Mouse (Mus musculus) spleen, adult 10 weeks (tissue): ENCODE data around the gene Lcat. TPM values are rescaled to one million over a fixed set of nuclear protein-coding genes. Genes with fewer than 3 reads are reported as not detected.

Experiments
- polyA plus RNA-seq: library from polyadenylated mRNA; stranded (reverse); fragments of 350-450 nt; fragmentation: Illumina TruSeq; extraction: RNeasy Lipid Tissue Mini Kit (QIAGEN cat#74804); gene quantifications from one replicate; pipeline ENCODE4 v1.2.3, GENCODE M21; 2015; ENCODE audit warnings: low replicate concordance; ENCODE audit not compliant: insufficient read depth

Gene Lcat
- 1.4 TPM for polyA plus RNA-seq

DNA sequence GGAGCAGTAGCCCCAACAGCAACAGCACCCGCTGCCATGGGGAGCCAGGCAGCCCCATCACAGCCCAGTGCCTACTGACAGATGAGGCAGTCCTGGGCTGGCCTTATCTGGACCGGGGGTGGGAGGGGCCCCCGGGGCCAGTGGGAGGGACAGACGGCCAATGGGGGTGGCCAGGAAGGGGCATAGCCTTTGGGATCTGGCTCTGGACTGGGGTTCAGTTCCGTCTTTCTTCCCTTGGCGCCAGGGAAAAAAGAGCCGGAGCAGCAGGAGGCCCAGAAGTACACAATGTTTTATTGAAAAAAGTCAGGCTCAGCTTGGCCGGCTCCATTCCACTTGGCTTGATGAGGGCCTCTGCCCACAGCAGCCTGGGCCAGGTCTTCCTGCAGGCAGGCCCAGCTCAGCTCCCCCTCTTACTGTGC lies at the start of gene Lcat:
TSS of gene Lcat (minus strand) at position 62 of the 419 bp plus-strand sequence.

DNA sequence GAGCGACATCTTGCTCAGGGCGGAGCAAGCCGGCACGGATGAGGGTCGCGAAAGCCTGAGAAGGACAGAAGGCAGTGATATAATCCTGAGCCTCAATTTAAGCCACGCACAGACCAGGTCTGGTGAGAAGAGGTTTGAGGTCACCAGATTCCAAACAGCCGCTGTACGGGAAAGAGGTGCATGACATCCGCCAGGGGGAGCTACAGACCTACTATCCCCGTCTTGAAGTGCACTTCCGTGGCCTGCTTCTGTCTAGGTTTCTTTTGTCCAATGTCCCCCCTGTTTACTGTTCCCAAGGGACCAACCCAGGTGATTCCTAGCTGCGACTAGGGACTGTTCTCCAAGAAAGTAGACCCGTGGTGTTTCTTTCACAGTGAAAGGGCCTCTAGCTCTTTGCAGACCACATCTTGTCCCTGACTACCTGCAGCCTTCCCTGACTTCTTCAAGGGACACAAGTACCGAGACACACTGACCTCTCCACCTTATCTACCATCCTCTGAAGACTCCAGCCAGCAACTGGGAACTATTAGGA lies 47.7 kb upstream of the Lcat start, which contains the start of gene Dus2:
TSS of gene Dus2 (plus strand) at position 482 of the 532 bp plus-strand sequence.

DNA sequence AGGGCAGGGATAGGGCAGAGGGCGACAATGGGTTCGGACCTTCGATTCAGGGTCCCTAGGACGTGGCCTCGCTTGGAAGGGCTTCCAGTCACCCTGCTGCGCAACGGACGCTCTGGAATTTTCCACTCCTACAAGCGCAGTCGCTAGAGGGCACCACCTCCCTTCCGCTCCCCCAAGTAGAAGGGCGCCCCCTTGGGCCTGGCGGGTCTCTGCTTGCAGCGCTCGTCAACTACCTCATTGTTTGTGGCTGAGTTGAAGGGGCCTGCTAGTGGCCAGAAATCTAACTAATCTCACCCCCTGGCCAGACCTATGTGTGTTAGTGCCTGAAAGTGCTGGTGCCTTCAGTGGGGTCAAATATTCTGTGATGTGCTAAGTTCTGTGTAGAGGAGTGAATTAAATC lies 36.1 kb upstream of the Lcat start, which contains the start of gene Dpep3:
TSS of gene Dpep3 (minus strand) at position 105 of the 400 bp plus-strand sequence.

DNA sequence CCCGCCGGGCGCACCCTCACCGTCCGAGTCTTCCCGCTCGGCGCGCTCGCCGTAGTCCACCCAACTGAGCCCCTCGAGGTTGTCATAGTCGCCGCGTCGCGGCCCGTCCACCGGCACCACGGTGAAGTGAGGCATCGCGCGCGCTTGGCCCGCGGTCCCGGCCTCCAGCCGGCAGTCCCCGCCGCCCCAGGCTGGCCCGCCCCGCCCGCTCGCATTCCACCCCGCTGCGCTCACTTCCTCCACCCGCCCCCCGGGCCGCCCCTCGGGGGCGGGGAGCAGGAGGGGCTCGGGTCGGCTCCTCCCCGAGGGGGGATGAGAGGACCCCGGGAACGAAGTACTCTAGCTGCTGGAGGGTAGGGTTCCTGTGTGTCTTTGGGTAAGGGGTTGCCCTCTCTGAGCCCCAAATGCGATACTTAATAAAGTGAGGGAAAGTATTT lies 22.7 kb upstream of the Lcat start, which contains the start of gene Slc12a4:
TSS of gene Slc12a4 (minus strand) at position 193 of the 437 bp plus-strand sequence.

DNA sequence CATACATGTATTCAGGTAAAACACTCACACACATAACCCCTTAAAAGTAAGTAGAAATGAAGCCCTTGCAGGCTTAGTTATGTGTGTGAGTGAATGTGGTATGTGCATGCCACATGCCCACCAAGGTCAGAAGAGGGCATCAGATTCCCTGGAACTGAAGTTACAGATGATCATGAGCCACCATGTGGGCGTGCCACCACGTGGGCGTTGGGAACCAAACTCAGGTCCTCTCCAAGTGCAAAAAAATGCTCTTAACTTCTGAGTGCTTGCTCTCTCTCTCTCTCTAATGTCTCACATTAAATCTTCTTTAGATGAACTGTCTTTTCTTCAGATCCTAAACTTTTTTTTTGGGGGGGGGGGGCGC lies 4.9 kb downstream of the Lcat start, which contains the start of gene Psmb10:
TSS of gene Psmb10 (minus strand) at position 139 of the 364 bp plus-strand sequence.

DNA sequence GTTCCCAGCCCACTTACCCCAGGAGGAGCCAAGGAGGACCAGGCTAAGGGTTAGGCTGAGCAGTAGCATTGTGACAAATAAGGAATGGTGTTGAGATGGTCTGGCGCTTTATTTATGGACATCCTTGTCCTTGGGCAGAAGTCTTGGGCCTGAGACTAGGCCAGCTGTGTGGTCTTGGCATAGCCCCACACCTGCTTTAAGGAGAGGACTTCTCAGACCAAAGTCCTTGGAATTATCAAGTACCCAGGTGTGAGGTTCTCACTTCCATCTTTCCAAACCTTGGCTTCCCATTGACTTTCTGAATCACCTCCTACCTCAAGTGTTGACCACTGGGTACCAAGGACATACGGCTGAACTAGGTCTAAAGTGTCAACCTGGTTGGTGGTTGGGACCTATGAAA lies 9.4 kb downstream of the Lcat start, which contains the start of gene Ctrl:
TSS of gene Ctrl (minus strand) at position 101 of the 400 bp plus-strand sequence.

DNA sequence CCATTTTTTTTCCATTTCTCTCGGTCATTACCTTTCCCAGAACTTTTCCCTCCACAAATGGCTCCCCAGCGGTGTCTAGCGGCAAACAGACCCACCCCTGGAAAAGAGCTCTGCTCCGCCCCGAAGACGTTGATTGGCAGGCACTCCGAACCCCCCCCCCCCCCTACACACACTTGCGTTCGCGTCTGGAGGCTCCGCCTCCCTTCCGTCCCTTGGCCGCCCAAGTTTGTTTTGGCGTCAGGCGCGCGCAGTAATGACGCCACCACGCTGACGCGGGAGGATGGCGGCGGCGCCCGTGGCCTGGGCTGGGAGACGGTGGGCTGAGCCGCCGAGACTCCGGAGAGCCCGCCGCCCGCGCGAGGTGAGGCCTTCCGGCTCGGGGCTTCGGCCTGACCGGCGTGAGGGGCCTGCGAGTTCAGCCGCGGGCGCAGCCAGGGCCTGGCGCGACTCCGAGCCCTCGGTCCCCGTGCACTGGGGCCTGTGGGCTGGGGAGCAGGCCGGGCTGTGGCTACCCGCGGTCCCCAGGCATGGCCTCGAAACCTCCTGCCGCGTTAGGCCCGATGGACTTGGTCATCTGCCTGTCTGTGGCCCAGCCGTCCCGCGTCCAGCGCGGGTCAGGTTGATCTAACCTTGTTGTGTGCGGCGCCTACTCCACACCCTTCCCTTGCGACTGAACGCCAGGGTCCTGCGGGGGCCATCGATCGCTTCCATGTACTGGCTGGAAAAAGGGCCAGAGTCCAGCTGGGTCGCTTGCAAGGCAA lies 42.8 kb downstream of the Lcat start, which contains the start of gene Pskh1:
TSS of gene Pskh1 (plus strand) at position 262 of the 761 bp plus-strand sequence.

DNA sequence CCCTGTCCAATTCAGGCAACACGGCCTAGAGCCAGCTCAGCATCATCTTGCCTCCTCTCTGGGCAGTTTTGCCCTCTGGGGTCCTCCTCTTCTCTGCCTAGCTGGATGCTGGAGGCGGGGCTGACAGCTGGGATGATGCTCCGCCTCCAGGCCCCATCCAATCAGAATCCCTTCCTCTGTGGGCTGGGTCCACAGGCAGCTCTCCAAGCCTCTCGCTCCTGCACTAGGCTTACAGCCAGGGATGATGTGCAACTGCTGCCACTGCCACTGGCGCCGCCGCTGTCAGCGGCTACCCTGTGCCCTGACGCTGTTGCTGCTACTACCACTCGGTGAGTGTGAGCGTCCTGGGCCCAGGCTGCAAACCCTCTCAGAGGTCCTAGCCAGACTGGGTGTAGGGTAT lies 49.8 kb downstream of the Lcat start, which contains the start of gene Nrn1l:
TSS of gene Nrn1l (plus strand) at position 229 of the 400 bp plus-strand sequence.

Other genes with a start within 250 kb of the Lcat start
- 26.9 TPM for gene Acd, start 242.3 kb downstream of the Lcat start, polyA plus RNA-seq
- 2.4 TPM for gene Pard6a, start 242.2 kb downstream of the Lcat start, polyA plus RNA-seq
- not detected for gene 4933405L10Rik, start 235.7 kb downstream of the Lcat start, polyA plus RNA-seq
- gene Enkd1, start 235.2 kb downstream of the Lcat start, polyA plus RNA-seq: 1.4 TPM
- gene Gfod2, start 184.7 kb downstream of the Lcat start, polyA plus RNA-seq: 0.99 TPM
- gene Ranbp10, start 116.0 kb downstream of the Lcat start, polyA plus RNA-seq: 33.1 TPM
- 0.18 TPM for gene Tsnaxip1, start 115.7 kb downstream of the Lcat start, polyA plus RNA-seq
- 12.7 TPM for gene Cenpt, start 90.1 kb downstream of the Lcat start, polyA plus RNA-seq
- gene Thap11, start 88.2 kb downstream of the Lcat start, polyA plus RNA-seq: 21.7 TPM
- 79.0 TPM for gene Nutf2, start 82.8 kb downstream of the Lcat start, polyA plus RNA-seq
- 23.4 TPM for gene Edc4, start 62.5 kb downstream of the Lcat start, polyA plus RNA-seq
- gene Nrn1l, start 49.8 kb downstream of the Lcat start, polyA plus RNA-seq: not detected
- 11.7 TPM for gene Pskh1, start 42.9 kb downstream of the Lcat start, polyA plus RNA-seq
- 3.9 TPM for gene Ctrl, start 9.5 kb downstream of the Lcat start, polyA plus RNA-seq
- gene Psmb10, start 4.9 kb downstream of the Lcat start, polyA plus RNA-seq: 35.5 TPM
- 10.7 TPM for gene Slc12a4, start 22.7 kb upstream of the Lcat start, polyA plus RNA-seq
- gene Dpep3, start 36.0 kb upstream of the Lcat start, polyA plus RNA-seq: 0.22 TPM
- gene Dus2, start 48.0 kb upstream of the Lcat start, polyA plus RNA-seq: 16.9 TPM
- gene Dpep2nb, start 62.6 kb upstream of the Lcat start, polyA plus RNA-seq: not detected
- gene Ddx28, start 68.5 kb upstream of the Lcat start, polyA plus RNA-seq: 6.9 TPM
- 110 TPM for gene Nfatc3, start 115.5 kb upstream of the Lcat start, polyA plus RNA-seq
- gene Esrp2, start 193.6 kb upstream of the Lcat start, polyA plus RNA-seq: 0.06 TPM
- 32.9 TPM for gene Pla2g15, start 207.0 kb upstream of the Lcat start, polyA plus RNA-seq
- 27.4 TPM for gene Slc7a6, start 225.5 kb upstream of the Lcat start, polyA plus RNA-seq